Mouse (Mus musculus) left cerebral cortex, postnatal 10 days (tissue): ENCODE data around the gene Miox. TPM values are rescaled to one million over a fixed set of nuclear protein-coding genes. Genes with fewer than 3 reads are reported as not detected.

Experiments used
- DNase-seq, 2 experiments: peaks; one replicate each; pipeline ENCODE4 v3.0.0; 2021 to 2022; ENCODE audit warnings: low spot score in 2 of 2, mixed read lengths in 1 of 2; ENCODE audit errors: extremely low spot score in 1 of 2
- intact Hi-C: fragments of 180-260 bp; cut with DNase I; formaldehyde crosslinking; loops from one replicate; pipeline ENCODE4 v1.15.1; 2025
- total RNA-seq, 2 experiments: library from RNA; stranded (reverse); gene quantifications; 2 replicates each; pipeline ENCODE4 v1.2.3; 2021

The Miox gene
- total RNA-seq, 2 experiments from 2014 or later: not detected

- intact Hi-C loops: no loop called here
- no peak for DNase-seq
Observed at GRCm38 (mm10) chr15:89314107-89314506, 20.1 kb upstream of the Miox start.

- intact Hi-C loops: no loop called here
- DNase-seq: peak in 1 of 2 experiments; percentile 73
Observed at GRCm38 (mm10) chr15:89314511-89315189, 19.5 kb upstream of the Miox start.

- peak; percentile 94 to 99 for DNase-seq
- intact Hi-C loops: no loop called here
Observed at GRCm38 (mm10) chr15:89315190-89315731, 18.9 kb upstream of the Miox start, which contains the start of gene Sbf1. TSS of gene Sbf1 (minus strand) at chr15:89315311.

- no peak for DNase-seq
- intact Hi-C loops: no loop called here
Observed at GRCm38 (mm10) chr15:89316146-89316545, 18.1 kb upstream of the Miox start.

GRCm38 (mm10) chr15:89321264-89321663 is 12.9 kb upstream of the Miox start:
- intact Hi-C loops: no loop called here
- DNase-seq: no peak

- no peak for DNase-seq
- intact Hi-C loops: no loop called here
Observed at GRCm38 (mm10) chr15:89322670-89323522, 11.3 kb upstream of the Miox start, which contains the start of gene Adm2. TSS of gene Adm2 (plus strand) at chr15:89322720.

GRCm38 (mm10) chr15:89323656-89324055 is 10.5 kb upstream of the Miox start:
- intact Hi-C loops: no loop called here
- DNase-seq: no peak

- intact Hi-C loops: no loop called here
- DNase-seq: no peak
Observed at GRCm38 (mm10) chr15:89326441-89326840, 7.8 kb upstream of the Miox start.

GRCm38 (mm10) chr15:89334774-89335537 is 758 bp downstream of the Miox start:
- intact Hi-C loops: no loop called here
- DNase-seq: no peak

- intact Hi-C loops: no loop called here
- no peak for DNase-seq
Observed at GRCm38 (mm10) chr15:89336422-89336821, 2.2 kb downstream of the Miox start.

- no peak for DNase-seq
- intact Hi-C loops: no loop called here
Observed at GRCm38 (mm10) chr15:89339696-89340095, 5.5 kb downstream of the Miox start.

GRCm38 (mm10) chr15:89340136-89340535 is 5.9 kb downstream of the Miox start:
- intact Hi-C loops: no loop called here
- no peak for DNase-seq

- intact Hi-C loops: no loop called here
- no peak for DNase-seq
Observed at GRCm38 (mm10) chr15:89341678-89342077, 7.5 kb downstream of the Miox start.

GRCm38 (mm10) chr15:89343325-89343724 is 9.1 kb downstream of the Miox start:
- intact Hi-C loops: no loop called here
- no peak for DNase-seq

- intact Hi-C loops: no loop called here
- no peak for DNase-seq
Observed at GRCm38 (mm10) chr15:89350447-89350846, 16.2 kb downstream of the Miox start.

GRCm38 (mm10) chr15:89351302-89351701 is 17.1 kb downstream of the Miox start:
- intact Hi-C loops: no loop called here
- DNase-seq: no peak

GRCm38 (mm10) chr15:89352054-89352453 is 17.9 kb downstream of the Miox start:
- intact Hi-C loops: no loop called here
- no peak for DNase-seq

- intact Hi-C loops: no loop called here
- no peak for DNase-seq
Observed at GRCm38 (mm10) chr15:89352795-89353194, 18.6 kb downstream of the Miox start.

GRCm38 (mm10) chr15:89353837-89354236 is 19.6 kb downstream of the Miox start:
- intact Hi-C loops: no loop called here
- no peak for DNase-seq
